Mouse (Mus musculus): ENCODE measurements around the gene Ccdc120.

Ccdc120 gene

DNA sequence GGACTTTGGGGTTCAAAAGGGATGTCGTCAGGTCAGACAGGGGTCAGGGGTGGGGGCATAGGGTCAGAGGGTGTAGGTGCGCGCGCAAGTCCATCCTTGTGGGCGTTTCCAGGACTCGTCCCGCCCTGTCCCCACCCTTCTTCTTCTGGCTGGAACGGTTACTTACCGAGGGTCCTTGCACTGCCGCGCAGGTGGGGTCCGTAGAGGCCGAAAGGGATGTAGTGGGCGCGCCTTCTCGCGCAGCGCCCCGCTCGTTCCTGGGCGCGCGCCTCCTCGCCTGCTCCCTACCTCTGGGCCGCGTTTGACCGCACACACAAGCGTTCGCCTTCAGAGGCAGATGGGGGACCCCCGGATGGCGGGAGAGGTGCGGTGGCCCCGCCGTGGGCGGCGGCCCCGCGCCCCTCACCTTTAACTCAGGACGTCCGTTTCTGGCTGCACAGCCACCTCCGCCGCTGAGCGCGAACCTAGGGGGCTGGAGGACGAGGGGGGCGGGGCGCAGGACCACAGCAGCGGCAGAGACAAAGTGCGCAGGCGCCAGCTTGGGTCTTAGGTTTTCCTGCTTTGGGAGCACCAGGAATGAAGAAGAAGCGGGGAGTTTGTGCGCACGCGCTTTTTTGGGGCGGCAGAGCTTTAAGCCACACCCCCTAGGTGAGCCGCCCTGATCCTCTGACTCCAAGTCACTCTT, at the start of gene Ccdc120:
Gene Ccdc120 (minus strand): TSS at position 474 of the 685 bp plus-strand sequence.
- peak; percentile 81 for DNase-seq (ENCODE audit: low spot score)

DNA sequence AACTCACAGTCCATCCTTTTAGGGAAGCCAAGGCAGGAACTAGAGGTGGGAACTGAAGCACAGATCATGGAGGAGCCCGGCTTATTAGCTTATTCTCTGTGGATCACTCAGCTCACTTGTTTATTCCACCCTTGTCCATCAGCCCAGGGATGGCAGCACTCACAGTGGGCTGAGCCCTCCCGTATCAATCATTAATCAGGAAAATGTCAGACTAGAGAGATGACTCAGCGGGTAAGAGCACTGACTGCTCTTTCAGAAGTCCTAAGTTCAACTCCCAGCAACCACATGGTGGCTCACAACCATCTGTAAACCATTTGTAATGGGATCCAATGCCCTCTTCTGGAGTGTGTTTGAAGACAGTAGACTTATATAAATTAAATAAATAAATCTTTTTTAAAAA, 46.6 kb upstream of the Ccdc120 start:
- no peak for DNase-seq (ENCODE audit: low spot score)

DNA sequence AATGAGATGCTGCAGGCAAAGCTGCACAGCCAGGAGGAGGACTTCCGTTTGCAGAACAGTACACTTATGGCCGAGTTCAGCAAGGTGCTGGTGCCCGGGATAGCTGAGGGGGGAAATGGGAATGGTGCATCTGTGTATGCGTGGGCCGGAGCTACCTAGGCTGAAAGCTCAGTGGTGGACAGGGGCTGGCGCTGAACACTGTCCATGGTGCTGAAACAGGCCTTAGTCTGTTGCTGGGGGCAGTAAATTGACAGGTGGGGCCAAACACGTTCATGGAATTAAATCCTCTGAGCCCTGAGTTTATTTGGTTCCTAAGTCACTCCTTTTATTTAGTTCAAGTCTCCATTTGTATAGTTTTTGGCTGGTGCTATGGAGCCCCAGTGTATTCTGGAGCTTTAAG, 44.3 kb upstream of the Ccdc120 start:
- peak; percentile 66 for DNase-seq (ENCODE audit: low spot score)

DNA sequence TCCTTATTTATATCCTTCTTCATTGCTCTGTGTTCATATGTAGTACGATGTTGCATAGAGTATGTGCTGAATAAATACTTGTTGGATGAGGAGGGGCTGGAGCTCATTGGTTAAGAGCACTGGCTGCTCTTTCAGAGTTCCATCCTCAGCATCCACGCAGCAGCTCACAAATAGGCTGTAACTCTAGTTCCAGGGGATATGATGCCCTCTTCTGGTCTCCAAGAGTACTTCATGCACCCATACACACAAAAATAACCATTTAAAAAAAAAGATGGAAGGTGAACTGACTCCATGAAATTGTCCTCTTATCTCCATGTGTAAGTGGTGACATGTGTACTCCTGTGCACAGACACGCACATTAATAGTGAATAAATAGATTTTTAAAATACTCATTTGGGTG, 42.7 kb upstream of the Ccdc120 start:
- no peak for DNase-seq (ENCODE audit: low spot score)

DNA sequence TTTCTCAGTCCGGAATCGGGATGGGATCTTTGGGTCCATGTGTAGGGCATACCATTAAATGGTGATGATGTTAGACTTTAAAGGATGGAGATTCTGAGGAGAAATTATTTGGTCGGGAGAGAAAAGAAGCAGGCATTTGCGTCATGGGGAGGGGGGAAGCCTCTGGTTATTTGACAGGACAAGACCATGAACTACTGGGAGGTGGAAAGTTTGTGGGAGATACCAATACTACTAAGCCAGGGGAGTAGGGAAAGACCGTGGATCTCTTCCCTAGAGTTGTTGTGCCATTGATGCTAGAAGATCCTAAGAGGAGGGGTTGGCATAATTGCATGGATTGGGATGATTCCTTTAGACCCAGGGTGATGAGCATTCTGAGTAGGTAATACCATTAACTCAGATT, 39.6 kb upstream of the Ccdc120 start:
- DNase-seq (ENCODE audit: low spot score), result no peak

DNA sequence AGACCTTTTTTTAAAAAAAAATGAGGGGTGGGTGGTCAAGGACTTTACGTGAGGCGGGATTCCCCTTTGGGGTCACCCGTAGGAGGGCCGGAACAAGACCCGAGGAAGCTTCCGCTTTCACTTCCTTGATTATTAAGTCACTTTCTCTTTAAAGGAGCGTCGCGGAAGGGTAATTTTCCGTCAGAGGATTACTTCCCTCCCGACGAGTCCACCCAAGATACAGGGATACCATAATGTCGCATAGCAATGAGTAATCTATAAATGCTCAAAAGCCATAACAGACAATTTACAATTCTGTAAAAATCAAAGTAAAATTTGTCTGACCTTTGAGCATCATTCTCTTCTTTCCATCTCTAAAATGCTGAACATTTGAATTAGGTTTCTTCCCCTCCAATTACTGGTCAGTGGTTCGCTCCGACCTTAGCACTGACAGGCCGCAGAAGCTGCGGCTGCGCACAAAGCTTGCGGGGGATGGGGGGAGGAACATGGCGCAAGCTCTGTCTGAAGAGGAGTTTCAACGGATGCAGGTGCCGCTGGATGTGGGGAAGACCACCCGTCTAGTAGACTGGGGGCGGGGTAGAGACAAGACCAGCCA, 38.9 kb upstream of the Ccdc120 start, which contains the start of gene Gripap1:
Gene Gripap1 (plus strand): TSS at position 224 of the 595 bp plus-strand sequence.
- peak; percentile 78 for DNase-seq (ENCODE audit: low spot score)

DNA sequence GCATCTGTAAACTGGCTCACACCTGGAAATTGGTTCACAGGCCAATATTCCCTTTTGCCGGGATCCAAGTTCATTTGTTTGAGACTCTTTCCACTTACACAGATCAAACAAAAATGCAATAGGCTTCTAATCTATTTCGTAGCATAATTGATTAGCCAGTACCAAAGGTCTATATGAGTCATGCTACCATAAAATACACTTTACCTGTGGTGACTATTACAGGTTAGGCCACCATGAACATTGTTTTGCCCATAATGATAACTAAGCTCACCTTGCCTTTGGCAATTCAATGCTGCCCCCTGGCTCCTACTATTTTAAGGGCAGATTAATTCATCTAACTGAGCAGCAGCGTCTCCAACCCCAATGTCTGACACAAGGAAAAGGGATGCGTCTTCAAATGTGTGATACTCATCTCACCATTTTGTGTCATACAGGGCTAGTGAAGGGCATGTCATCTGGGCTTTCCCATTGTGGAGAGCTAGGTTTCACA, 31.9 kb upstream of the Ccdc120 start:
- DNase-seq (ENCODE audit: low spot score), result no peak

DNA sequence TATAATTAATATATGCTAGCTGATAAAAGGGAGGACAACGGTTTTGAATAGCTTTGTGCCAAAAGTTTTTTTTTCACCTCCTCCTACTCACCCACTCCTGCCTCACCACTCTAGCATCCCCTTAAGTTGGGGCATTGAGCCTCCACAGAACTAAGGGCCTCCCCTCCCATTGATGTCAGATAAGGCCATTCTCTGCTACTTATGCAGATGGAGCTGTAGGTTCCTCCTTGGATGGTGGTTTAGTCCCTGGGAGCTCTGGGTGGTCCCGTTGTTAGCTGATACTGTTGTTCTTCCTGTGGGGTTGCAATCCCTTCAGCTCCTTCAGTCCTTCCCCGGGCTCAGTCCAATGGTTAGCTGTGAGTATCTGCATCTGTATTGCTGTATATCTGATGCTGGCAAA, 28.6 kb upstream of the Ccdc120 start:
- DNase-seq (ENCODE audit: low spot score), result no peak

DNA sequence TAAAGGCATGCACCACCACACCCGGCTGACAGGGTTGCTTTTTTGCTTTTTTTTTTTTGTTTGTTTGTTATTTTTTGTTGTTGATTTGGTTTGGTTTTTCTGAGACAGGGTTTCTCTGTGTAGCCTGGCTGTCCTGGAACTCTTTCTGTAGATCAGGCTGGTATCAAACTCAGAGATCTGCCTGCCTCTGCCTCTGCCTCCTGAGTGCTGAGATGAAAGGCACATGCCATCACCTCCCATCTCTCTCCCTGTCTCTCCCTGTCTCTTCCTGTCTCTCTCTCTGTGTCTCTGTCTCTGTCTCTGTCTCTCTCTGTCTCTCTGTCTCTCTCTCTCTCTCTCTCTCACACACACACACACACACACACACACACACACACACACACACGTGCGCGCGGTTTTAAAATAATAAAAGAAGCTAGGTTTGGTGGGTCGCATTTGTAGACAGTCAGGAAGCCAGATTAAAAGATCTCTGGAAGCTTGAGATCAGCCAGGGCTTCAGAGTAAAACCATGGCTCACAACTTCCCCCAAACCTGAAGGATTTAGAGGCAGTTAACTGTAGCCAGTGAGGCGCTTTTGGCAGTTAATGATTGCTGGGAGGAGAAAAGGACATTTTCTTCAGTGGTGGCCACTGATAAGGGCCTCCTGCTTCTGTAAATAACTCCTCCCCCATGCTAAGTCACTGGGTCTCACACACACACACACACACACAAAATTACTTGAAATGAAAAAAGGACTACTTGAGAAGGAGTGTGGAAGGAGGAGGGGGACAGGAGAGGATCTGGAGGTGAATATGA, 27.9 kb upstream of the Ccdc120 start:
- no peak for DNase-seq (ENCODE audit: low spot score)

DNA sequence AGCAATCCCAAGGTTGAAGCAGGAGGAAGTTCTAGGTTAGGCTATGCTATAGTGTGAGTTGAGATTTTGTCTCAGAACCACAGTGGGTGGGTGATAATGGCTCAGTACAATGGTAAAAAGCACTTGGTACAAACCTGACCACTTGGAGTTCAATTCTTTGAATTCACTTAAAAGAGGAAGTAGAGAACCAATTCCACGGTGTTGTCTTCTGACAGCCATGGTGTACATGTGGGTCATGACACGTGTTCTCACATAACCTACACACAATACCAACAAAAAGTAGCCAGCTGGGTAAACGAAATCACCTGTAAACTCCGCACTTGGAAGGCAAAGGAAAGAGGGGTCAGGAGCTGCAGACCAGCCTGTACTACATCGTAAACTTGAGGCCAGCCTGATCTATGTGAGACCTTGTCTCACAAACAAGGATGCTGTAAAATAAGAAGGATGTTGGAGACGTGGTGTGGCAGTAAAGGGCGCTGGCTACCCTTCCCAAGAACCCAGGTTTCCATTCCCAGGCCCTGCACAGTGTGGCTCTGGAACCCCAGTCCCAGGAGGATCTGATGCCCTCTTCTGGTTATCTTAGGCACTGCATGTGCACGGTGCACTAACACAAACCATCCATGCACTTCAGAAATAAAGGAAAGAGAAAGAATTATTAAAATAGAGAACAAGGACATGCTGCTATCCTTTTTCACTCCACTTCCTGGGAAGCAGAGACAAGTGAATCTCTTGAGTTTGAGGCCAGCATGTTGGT, 25.8 kb upstream of the Ccdc120 start:
- DNase-seq (ENCODE audit: low spot score), result peak; percentile 72

DNA sequence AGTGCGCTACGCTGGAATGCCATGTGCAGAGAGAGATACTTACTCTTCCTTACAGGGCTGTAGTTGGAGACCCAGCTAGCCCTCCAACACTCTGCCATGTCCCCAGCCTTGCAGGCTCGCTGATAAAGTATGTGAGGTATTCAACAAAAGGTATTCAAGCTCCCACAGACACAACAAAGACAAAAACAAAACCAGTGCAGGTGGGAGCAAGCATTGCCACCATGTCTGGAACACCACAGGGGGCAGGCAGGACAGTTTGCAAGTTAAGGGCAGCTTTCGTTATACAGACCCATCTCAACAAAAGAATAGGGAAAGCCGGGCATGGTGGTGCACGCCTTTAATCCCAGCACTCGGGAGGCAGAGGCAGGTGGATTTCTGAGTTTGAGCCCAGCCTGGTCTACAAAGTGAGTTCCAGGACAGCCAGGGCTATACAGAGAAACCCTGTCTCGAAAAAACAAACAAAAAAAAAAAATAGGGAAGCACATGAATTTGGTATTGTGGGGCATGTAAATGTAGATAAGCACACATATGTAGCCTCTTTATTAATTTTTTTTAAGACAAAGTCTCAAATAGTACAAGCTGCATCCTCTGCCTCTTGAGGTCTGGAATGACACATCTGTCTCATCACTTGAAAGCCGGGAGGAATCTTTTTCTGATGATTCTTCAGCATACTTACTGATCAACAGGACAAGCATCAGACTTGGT, 24.9 kb upstream of the Ccdc120 start:
- DNase-seq (ENCODE audit: low spot score), result no peak

DNA sequence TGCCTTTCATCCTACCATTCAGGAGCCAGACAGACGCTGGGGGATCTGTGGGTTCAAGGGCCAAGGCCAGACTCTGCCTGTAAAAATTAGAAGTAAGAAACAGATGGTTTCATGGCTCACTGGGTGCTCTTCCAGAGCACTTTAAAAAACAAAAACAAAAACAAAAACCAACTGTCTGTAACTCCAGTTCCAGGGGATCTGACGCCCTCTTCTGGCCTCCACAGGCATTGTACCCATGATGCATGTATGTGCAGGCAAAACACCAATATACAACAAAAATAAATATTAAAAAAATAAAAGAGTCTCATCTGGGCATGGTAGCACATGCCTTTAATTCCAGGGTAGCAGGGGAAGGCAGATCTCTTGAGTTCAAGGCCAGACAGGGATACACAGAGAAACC, 22.1 kb upstream of the Ccdc120 start:
- no peak for DNase-seq (ENCODE audit: low spot score)

DNA sequence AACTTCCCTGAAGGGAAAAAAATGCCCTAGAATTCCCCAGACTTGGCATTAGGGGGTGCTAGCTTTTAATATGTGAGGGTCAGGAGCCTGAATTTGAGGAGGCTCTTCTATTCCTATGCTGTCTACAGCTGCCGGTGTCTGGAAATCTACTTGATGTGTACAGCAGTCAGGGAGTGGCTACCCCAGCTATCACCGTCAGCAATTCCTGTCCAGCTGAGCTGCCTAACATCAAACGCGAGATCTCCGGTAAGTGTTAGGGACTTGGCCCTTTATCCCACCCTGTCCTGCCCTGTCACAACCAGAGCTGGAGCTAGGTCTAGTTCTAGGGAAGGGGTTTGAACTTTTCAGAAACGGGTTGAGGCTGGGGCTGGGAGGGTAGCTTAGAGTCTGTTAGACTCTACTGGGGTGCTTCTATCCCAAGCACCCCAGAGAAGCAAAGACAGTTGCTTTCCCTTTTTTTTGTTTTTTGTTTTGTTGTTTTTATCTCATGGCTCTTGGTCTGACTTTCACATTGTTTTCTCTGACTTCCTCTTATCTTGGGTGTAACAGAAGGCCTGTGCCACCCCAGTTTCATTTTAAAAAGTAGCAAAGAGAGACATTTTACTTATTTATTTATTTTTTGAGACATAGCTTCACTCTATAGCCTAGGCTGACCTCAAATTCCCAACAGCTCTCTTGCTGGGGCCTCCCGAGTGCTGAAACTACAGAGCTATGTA, 18.8 kb upstream of the Ccdc120 start:
- no peak for DNase-seq (ENCODE audit: low spot score)

DNA sequence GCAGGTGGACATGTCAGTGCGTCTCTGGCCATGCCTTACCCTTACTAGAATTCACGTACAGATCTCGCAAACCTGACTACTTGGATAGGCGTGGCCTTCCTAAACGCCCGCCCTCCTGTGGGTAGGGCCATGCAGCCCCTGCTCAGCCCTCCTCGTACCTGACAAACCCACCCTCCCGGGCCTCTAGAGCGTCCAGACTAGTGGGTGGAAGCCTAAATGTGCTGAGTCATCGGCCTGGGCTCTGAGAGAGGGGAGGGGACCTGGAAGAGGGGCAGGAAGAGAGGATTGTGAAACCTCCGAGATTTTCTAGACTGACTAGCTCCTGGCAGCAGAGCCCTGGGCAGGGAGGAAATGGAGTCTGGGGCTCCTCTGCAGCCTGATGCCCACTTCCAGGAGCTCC, 15.1 kb upstream of the Ccdc120 start:
- no peak for DNase-seq (ENCODE audit: low spot score)

DNA sequence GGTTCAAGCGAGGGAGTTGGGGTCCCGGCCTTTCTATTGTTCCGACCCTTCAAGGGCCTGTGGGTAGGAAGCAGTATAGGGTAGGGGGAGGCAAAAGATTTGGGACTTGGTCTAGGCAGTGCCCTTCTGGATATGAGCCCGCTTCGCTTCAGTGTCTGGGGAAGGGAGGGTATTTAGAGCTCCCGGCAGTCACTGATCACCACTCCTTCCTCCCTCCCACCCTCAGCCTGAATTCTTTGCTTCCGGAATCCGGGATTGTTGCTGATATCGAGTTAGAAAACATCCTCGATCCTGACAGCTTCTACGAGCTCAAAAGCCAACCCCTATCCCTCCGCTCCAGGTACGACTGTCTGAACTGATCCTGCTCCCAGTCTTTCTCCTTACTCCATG, 14.6 kb upstream of the Ccdc120 start:
- no peak for DNase-seq (ENCODE audit: low spot score)

DNA sequence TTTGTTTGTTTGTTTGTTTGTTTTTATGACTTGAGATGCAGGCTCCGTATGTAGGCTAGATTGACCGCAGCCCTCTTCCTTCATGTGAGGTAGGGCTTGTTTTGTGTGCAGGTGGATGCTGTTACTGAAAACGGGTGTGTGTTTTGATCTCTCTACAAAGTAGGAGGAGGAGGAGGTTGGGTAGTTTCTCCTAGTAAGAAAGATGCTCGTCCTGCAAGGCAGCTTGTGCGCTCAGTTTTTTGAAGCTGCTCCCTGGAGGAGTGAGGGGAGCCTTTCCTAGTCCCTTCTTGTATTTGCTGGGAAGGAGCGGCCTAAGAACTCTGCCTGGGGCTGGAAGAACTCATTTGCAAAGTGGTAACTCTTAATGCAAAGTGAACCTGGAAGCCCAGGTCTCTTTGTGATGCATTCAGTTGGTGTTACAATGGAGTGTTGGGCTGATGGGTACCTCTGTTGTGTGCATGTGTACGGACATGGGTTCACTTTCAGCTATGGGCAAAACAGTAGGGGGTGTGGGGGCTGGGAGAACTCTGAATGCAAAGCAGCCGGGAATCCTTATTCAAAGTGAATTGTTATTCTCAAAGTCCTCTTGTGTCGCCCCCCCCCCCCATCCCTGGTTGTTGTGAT, 14.1 kb upstream of the Ccdc120 start:
- DNase-seq (ENCODE audit: low spot score), result no peak

DNA sequence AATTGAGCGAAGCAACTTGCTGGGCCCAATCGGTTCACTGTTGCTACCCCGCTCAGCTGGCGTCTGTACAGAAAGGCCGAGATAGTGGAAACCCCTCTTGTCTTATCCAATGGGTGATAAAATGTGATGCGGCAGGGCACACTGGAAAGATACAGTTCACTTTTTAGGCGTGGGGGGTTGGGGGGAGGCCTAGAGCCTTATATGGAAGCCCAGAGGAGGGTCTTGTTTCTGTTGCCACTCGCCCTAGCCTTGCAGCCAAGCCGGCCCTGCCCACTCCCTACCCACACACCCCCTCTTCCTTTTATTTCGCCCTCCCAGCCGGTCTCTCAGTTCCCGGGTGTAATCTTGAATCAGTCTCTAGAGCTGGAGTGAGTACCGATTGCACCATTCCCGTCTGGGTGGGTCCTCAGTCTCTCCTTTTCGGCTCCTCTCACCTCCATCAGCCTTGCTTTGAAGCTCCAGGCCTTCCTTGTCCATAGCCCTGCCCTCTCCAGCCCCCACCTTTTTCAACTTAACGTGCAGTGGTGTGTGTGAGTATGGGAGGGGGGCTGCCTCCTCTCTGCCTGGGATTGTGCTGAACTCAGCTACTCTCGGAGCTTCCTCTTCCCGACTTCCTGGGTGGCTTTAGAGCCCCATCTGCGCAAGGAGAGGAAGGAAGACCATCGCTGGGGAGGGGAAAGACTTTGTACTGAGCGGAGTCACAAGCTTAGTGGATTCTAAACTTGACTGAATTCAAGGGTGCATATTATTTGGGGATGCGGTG, 13.1 kb upstream of the Ccdc120 start:
- DNase-seq (ENCODE audit: low spot score), result peak; percentile 64

DNA sequence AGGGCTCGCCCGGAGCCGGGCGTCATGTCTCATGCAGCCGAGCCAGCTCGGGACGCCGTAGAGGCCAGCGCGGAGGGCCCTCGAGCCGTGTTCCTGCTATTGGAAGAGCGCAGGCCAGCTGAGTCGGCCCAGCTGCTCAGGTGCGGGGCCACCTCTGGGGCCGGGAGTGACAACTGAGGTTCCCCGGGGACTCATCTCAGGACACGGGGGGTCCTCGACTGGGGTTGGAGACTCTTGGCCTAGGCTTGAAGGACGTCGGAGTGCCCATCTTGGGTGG, 12.2 kb upstream of the Ccdc120 start:
- no peak for DNase-seq (ENCODE audit: low spot score)

DNA sequence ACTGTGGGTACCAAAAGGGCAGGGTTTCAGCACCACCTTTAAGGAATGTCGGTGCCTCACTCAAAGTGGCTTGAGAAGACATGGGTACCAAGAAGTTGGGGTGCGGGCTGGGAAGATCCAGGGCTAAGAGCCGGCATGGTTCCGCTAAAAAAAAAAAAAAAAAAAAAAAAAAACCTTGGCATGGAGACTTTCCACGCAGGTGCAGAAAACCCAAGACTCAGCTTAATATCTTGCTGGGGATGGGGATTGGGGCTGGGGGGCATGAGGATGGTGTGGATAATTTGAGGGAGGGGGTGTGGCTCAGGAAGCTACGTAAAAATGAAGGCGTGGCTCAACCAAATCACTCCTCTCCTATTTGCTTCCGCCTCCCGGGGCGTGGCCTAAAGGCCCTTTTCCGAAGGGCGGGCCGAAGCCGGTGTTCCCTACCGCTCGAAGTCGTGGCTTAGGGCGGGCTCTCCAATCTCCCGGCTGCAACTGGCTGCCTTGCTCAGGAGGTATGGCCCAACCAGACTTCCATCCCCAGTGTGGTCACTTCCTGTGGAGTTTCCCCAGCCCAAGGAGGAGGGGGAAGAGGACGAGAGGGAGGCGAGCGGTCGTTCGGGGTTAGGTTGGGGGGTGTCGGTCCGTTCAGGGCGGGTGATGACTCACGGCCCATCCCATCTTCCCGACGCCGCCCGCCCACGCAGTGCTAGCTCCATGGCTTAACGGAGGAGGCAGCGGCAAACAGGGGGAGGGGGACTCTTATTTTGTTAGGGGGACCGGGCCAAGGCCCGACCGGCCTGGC, 11.6 kb upstream of the Ccdc120 start, which contains the start of gene Tfe3:
Gene Tfe3 (plus strand): TSS at position 424 of the 784 bp plus-strand sequence.
- peak; percentile 91 for DNase-seq (ENCODE audit: low spot score)

Measured in testis, postnatal 10 days (tissue).